Mouse (Mus musculus): ENCODE data around the gene Rbm25. TPM values are rescaled to one million over a fixed set of nuclear protein-coding genes. Genes with fewer than 3 reads are reported as not detected.
A peak's percentile ranks its signal among the peaks of the same experiment; 100 is the strongest.

The Rbm25 gene
- polyA plus RNA-seq, 1 experiment, result 5.2 TPM

DNA sequence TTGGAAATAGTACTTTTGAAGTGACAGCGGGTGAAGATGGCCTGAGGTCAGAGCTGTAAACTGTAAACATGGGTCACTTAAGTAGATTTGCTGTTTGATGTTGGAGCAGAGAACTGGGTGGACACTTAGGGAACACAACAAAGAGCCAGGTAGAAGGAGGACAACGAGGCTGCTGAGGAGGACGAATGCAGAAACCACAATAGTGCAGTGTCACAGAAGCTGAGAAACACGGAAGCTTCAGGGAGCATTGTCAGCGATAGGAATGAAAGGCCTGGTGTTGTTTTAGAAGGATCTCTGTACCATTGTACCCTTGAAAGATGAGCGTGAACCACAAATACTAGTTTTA lies 58.0 kb downstream of the Rbm25 start:
- Histone ChIP-seq H3K27me3 (ENCODE audit: control insufficient read depth) (no peaks in the 10 kb centered on the region), H3K4me3 (replicated peaks) (peak overlapping the region; percentile 87), H3K4me1 (ENCODE audit: control insufficient read depth) (peaks cover 29% of the 10 kb centered on the region), H3K36me3 (ENCODE audit: control insufficient read depth) (peaks cover 27% of the 10 kb centered on the region), H3K9me3 (ENCODE audit: control insufficient read depth, low read length) (no peaks in the 10 kb centered on the region)
- TF ChIP-seq GATA1 (IDR thresholded peaks at IDR 0.05; ENCODE audit: low read length) (no peak), TAL1 (IDR thresholded peaks at IDR 0.05; ENCODE audit: low read length) (no peak)

DNA sequence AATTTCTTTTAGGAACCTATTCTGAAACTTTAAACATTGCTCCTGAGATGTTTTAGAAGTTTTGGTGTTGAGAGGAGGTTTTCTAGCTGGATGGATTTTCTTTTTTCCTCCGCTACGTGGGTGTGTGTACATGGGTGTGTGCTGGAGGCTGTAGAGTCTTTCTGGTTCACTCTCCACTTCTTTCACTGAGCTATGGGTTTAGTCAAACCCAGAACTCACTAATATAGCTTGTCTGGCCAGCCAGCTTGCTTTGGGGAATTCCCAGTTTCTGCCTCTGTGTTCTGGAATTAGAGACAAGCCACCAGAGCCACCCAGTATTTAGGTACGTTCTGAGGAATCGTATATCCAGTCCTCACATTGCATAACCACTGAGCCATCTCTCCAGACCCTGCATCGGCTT lies 63.0 kb downstream of the Rbm25 start:
- TF ChIP-seq GATA1 (IDR thresholded peaks at IDR 0.05; ENCODE audit: low read length) (no peak), TAL1 (IDR thresholded peaks at IDR 0.05; ENCODE audit: low read length) (no peak)
- no peak overlapping the region for H3K4me3 ChIP-seq (replicated peaks)
- H3K9me3 ChIP-seq (ENCODE audit: control insufficient read depth, low read length), result no peaks in the 10 kb centered on the region
- no peaks in the 10 kb centered on the region for H3K27me3 ChIP-seq (ENCODE audit: control insufficient read depth)
- peaks cover 32% of the 10 kb centered on the region for H3K36me3 ChIP-seq (ENCODE audit: control insufficient read depth)
- peaks cover 34% of the 10 kb centered on the region for H3K4me1 ChIP-seq (ENCODE audit: control insufficient read depth)

DNA sequence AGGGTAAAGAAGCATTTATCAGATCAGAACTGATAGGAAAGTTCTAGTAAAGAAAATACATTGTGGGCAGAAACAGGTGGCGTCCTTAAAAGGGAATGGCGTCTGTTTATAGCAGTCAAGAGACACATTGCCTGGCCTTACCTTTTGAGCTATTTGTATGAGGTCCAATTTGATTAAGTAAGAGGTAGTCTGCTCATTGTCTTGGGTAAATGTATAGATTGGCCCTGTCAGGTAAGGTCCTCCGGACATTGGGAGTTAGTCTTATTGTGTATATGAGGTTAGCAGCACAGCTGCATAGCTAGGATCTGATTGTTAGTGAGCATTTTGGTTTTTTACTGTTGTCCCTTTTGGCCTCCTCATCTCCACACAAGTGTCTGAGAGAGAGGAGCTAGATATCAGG lies 63.6 kb downstream of the Rbm25 start:
- Histone ChIP-seq H3K4me1 (ENCODE audit: control insufficient read depth) (peaks cover 29% of the 10 kb centered on the region), H3K36me3 (ENCODE audit: control insufficient read depth) (peaks cover 39% of the 10 kb centered on the region)
- TF ChIP-seq TAL1 (IDR thresholded peaks at IDR 0.05; ENCODE audit: low read length), result no peak
- TF ChIP-seq GATA1 (IDR thresholded peaks at IDR 0.05; ENCODE audit: low read length), result no peak

DNA sequence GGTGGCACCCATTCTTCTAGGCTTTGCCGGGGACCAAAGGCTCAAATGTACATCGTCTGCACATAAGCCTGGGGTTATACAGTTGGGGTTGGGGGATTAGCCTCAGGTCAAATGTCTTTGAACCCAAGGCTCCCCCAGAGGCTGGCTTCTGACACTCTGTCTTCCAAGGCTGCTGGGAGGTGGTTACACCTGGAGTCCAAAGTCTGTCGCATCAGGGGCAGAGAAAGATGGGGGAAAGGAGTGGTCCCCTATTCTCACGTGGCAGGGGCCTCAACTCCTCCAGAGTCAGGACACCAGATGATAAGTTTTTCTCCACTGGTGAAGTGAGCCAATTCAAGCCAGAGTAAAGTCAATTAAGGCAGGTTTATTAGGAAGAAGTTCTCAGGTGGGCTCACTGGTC lies 67.6 kb downstream of the Rbm25 start:
- H3K4me3 ChIP-seq (replicated peaks), result no peak overlapping the region
- no peaks in the 10 kb centered on the region for H3K27me3 ChIP-seq (ENCODE audit: control insufficient read depth)
- H3K9me3 ChIP-seq (ENCODE audit: control insufficient read depth, low read length), result no peaks in the 10 kb centered on the region
- peaks cover 27% of the 10 kb centered on the region for H3K4me1 ChIP-seq (ENCODE audit: control insufficient read depth)
- TF ChIP-seq TAL1 (IDR thresholded peaks at IDR 0.05; ENCODE audit: low read length) (no peak), GATA1 (IDR thresholded peaks at IDR 0.05; ENCODE audit: low read length) (no peak)
- peaks cover 48% of the 10 kb centered on the region for H3K36me3 ChIP-seq (ENCODE audit: control insufficient read depth)

More for the DNA sequence above, 63.6 kb downstream of the Rbm25 start:
- H3K27me3 ChIP-seq (ENCODE audit: control insufficient read depth), result no peaks in the 10 kb centered on the region
- no peak overlapping the region for H3K4me3 ChIP-seq (replicated peaks)
- H3K9me3 ChIP-seq (ENCODE audit: control insufficient read depth, low read length), result no peaks in the 10 kb centered on the region

DNA sequence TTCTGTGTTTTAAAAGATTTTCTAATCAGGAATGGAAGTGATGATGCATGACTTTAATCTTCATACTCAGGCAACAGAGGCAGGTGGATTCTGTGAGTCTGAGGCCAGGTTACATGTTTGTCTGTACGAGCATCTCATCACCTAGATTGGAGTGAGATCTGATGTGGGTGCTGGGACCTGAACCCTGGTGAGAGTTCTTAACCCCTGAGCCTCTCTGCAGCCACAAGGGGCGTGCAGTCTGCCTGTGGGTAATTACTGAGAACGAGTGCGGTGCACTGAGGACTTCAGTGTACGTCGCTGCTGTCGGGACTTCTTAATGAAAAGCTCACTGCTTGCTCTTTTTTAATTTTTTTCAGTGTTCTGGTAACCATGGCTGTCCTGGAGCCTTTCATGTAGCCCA lies 70.6 kb downstream of the Rbm25 start:
- no peak for TF ChIP-seq GATA1 (IDR thresholded peaks at IDR 0.05; ENCODE audit: low read length)
- TF ChIP-seq TAL1 (IDR thresholded peaks at IDR 0.05; ENCODE audit: low read length), result no peak
- Histone ChIP-seq H3K4me3 (replicated peaks) (no peak overlapping the region), H3K4me1 (ENCODE audit: control insufficient read depth) (peaks cover 35% of the 10 kb centered on the region), H3K9me3 (ENCODE audit: control insufficient read depth, low read length) (no peaks in the 10 kb centered on the region), H3K27me3 (ENCODE audit: control insufficient read depth) (no peaks in the 10 kb centered on the region), H3K36me3 (ENCODE audit: control insufficient read depth) (peaks cover 67% of the 10 kb centered on the region)

DNA sequence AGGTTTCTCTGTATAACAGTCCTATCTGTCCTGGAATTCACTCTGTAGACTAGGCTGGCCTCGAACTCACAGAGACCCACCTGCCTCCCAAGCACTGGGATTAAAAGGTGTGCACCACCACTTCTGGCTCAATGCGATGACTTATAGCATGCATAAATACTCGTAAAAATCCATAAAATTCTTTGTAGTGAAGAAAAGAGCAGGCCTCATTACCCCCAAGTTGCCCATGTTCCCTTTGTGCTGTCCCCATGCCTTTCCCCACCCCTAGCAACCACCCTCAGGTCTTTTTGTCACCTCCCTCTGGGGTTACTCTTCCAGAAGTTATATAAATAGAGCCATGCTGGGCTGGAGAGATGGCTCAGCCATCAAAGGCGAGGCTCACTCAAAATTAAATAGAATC lies 71.8 kb downstream of the Rbm25 start:
- Histone ChIP-seq H3K4me3 (replicated peaks) (no peak overlapping the region), H3K27me3 (ENCODE audit: control insufficient read depth) (no peaks in the 10 kb centered on the region), H3K36me3 (ENCODE audit: control insufficient read depth) (peaks cover 73% of the 10 kb centered on the region), H3K4me1 (ENCODE audit: control insufficient read depth) (peaks cover 38% of the 10 kb centered on the region), H3K9me3 (ENCODE audit: control insufficient read depth, low read length) (no peaks in the 10 kb centered on the region)
- no peak for TF ChIP-seq GATA1 (IDR thresholded peaks at IDR 0.05; ENCODE audit: low read length)

DNA sequence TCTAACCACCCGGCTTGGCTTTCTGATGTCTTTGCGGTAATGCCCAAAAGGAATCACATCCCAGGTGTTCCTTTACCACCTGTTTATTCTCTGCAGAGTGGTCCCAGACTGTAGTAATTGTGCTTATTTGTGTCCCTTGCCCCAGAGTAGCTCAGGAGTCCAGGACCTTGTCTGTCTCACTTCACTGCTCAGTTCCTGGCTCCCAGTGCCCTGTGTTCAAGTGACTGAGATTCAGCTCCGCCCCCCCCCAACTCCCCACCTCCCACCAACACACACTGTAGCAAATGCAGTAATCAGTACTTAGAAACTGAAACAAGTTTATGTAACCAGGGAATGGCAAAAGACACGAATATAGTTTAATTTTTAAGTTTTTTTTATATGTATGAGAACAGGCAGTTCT lies 75.9 kb downstream of the Rbm25 start:
- peaks cover 68% of the 10 kb centered on the region for H3K36me3 ChIP-seq (ENCODE audit: control insufficient read depth)
- H3K27me3 ChIP-seq (ENCODE audit: control insufficient read depth), result no peaks in the 10 kb centered on the region
- H3K9me3 ChIP-seq (ENCODE audit: control insufficient read depth, low read length), result no peaks in the 10 kb centered on the region
- no peak overlapping the region for H3K4me3 ChIP-seq (replicated peaks)
- peaks cover 46% of the 10 kb centered on the region for H3K4me1 ChIP-seq (ENCODE audit: control insufficient read depth)
- TF ChIP-seq GATA1 (IDR thresholded peaks at IDR 0.05; ENCODE audit: low read length) (no peak), TAL1 (IDR thresholded peaks at IDR 0.05; ENCODE audit: low read length) (no peak)

DNA sequence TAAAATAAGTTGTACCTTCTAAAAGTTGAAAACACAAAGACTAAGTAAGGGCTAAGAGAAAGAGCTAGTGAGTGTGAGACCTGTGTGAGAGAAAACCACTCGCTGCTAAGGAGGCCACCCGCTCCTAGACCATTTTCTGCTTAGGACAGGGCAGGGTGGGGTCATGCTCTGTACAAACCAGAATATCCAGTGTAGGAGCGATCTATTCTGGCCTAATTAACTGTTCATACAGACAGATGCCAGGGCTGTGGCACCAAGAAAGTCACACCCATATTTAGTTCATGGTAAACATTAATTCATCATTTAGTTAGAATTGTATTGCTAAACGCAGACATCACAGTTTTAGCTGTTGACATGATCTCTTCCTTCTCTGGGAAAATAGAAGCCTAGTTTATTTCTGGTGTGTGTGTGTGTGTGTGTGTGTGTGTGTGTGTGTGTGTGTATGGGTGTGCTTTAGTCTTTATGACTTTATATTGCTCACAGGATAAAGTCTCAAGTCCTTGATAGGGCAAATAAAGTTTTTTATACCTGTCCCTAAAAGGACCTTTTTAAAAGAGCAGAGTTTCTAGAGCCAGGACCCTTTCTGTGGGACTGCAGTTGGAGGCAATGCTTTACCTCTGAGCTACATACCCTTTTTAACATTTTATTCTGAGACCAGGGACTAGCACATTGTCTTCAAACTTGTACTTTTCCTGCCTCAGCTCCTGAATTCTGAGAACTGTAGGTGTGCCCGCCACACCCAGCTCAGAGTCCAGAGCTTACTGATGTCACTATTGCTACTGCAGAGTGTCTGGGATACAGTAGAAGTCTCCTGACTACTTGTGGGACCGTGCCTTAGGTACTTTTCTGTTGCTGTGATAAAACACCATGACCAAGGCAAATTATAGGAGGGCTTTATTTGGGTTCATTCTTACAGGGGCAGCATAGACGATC lies 77.4 kb downstream of the Rbm25 start:
- Histone ChIP-seq H3K36me3 (ENCODE audit: control insufficient read depth) (peaks cover 74% of the 10 kb centered on the region), H3K9me3 (ENCODE audit: control insufficient read depth, low read length) (no peaks in the 10 kb centered on the region), H3K4me1 (ENCODE audit: control insufficient read depth) (peaks cover 40% of the 10 kb centered on the region), H3K4me3 (replicated peaks) (no peak overlapping the region), H3K27me3 (ENCODE audit: control insufficient read depth) (no peaks in the 10 kb centered on the region)
- TF ChIP-seq TAL1 (IDR thresholded peaks at IDR 0.05; ENCODE audit: low read length) (no peak), GATA1 (IDR thresholded peaks at IDR 0.05; ENCODE audit: low read length) (no peak)

DNA sequence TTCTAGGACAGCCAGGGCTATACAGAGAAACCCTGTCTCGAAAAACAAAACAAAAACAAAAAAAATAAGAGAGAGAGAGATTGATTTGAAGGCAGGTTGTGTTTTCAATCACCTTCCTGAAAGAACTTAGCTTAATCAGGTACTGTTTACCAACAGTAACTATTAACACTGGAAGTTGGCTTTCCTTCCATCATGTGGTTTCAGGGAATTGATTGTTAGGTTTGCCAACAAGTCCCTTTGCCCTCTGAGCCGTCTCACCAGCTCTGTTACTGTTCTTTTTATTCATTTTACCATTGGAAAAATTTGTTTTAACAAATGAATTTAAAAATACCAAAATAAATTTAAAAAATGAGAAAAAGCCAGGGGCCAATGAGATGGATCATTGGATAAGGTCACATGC lies 78.9 kb downstream of the Rbm25 start:
- Histone ChIP-seq H3K27me3 (ENCODE audit: control insufficient read depth) (no peaks in the 10 kb centered on the region), H3K36me3 (ENCODE audit: control insufficient read depth) (peaks cover 79% of the 10 kb centered on the region), H3K4me1 (ENCODE audit: control insufficient read depth) (peaks cover 33% of the 10 kb centered on the region), H3K9me3 (ENCODE audit: control insufficient read depth, low read length) (no peaks in the 10 kb centered on the region), H3K4me3 (replicated peaks) (no peak overlapping the region)
- TF ChIP-seq TAL1 (IDR thresholded peaks at IDR 0.05; ENCODE audit: low read length) (no peak), GATA1 (IDR thresholded peaks at IDR 0.05; ENCODE audit: low read length) (no peak)

Data from erythroblast, embryonic 14.5 days (primary cell).